Comparison of ENCODE assay signal across 10 mouse cellular contexts in genomic region chr10:80014484-80015290, GRCm38 (mm10). TPM values are rescaled to one million over a fixed set of nuclear protein-coding genes. Genes with fewer than 3 reads are reported as not detected.
DNase-seq lines count a peak whose midpoint lies in the region; ATAC-seq and TF ChIP-seq lines count a peak whose summit lies in the region.
"Had no signal": no experiment of that assay in that cellular context is flagged by ENCODE, and none has a peak within 500 bp of the region (broad histone marks: within the 10 kb centered on the region; RNA-seq: fewer than 3 reads in every experiment).

No protein-coding gene starts in this region.

- WGBS in large intestine, adult 2 months = 27% methylated on average over 28 of the region's 28 CpGs

- peaks cover 6% of the 10 kb centered on the region; the same call in 1 of the 2 replicates for H3K36me3 ChIP-seq in ES-E14 (ENCODE audit: control insufficient read depth, insufficient read depth, low read length, poor library complexity, severe bottlenecking)

- H3K4me3 ChIP-seq in layer of hippocampus, adult 2 months = no peak overlapping the region
- H3K4me3 ChIP-seq in ES-E14 (ENCODE audit: insufficient read depth in 1 of 2, low read depth in 1 of 2, low read length in 2 of 2, poor library complexity in 1 of 2, severe bottlenecking in 1 of 2) = peak overlapping the region; percentile 22 to 36; a peak in 2 of 4 replicates
- H3K4me3 ChIP-seq: forebrain, embryonic 12.5 days had no signal

- H3K9ac ChIP-seq in ES-E14 (ENCODE audit: insufficient read depth, low read depth, low read length, poor library complexity, severe bottlenecking) = no peak overlapping the region
- H3K9ac ChIP-seq: forebrain, embryonic 12.5 days had no signal

- H3K27ac ChIP-seq in layer of hippocampus, adult 2 months = no peak overlapping the region
- H3K27ac ChIP-seq in ES-E14 (ENCODE audit: insufficient read depth, low read depth, low read length, poor library complexity, severe bottlenecking) = no peak overlapping the region
- H3K27ac ChIP-seq: forebrain, embryonic 12.5 days had no signal

- DNase-seq in layer of hippocampus, adult 2 months (ENCODE audit: low spot score in 2 of 2) = no peak
- DNase-seq in layer of hippocampus, adult 8-10 months (ENCODE audit: low spot score in 2 of 2) = no peak
- DNase-seq in ES-E14 (ENCODE audit: low read depth, low spot score) = no peak
- DNase-seq in large intestine, adult 2 months (ENCODE audit: low read depth, low spot score) = peak; percentile 89
- peak; percentile 64 to 78 for DNase-seq in lung, postnatal 4 days
- no peak for DNase-seq in urinary bladder, adult 18-20 months (ENCODE audit: low spot score in 2 of 2)
- DNase-seq: cerebellum, adult 9-10 months had no signal

- in situ Hi-C loops in ES-E14 (cut with MboI; ENCODE audit: low sequenced_read_pairs in 2 of 2, unreplicated experiment in 2 of 2) = no loop called here

- no peak for ATAC-seq in erythroid progenitor cell, adult 5-6 weeks (replicated peaks; ENCODE audit: low FRiP score, poor library complexity, severe bottlenecking)
- ATAC-seq in erythroblast, adult 5-6 weeks (replicated peaks; ENCODE audit: low FRiP score, poor library complexity, severe bottlenecking) = no peak

- TF ChIP-seq CTCF in layer of hippocampus, adult 2 months (conservative IDR thresholded peaks at IDR 0.05) = peak; percentile 39

- peaks cover 5 to 28% of the 10 kb centered on the region in 2 experiments for H3K4me1 ChIP-seq in ES-E14 (ENCODE audit: control insufficient read depth in 2 of 2, insufficient read depth in 2 of 2, low read length in 2 of 2, poor library complexity in 1 of 2)

- no peaks in the 10 kb centered on the region for H3K9me3 ChIP-seq in ES-E14 (ENCODE audit: control insufficient read depth, insufficient read depth, low read depth, low read length)

TF ChIP-seq in ES-E14, 5 proteins besides CTCF, POLR2A, EP300 and RAD21:
- TF ChIP-seq ZC3H11A (IDR thresholded peaks at IDR 0.05; ENCODE audit: borderline replicate concordance, low read depth, low read length) (no peak), HCFC1 (IDR thresholded peaks at IDR 0.05; ENCODE audit: borderline replicate concordance, insufficient read depth, low read length) (no peak), ZNF384 (IDR thresholded peaks at IDR 0.05; ENCODE audit: low read depth, low read length) (no peak), MAFK (IDR thresholded peaks at IDR 0.05; ENCODE audit: insufficient read depth, low read depth, low read length) (no peak), CHD2 (IDR thresholded peaks at IDR 0.05; ENCODE audit: low read depth, low read length) (no peak)
TF ChIP-seq in ES-E14: peak in this region for 0.

RNA-seq across cellular contexts. Expression of gene Arhgap45, which starts 1.8 kb away (rescaled TPM):
- total RNA-seq in layer of hippocampus, adult 2 months (2021) = 1 to 10 TPM; 3.7 to 4.4 TPM
- 10 to 100 TPM in 2 of 4 experiments, 1 to 10 TPM in 2; 2.8 to 14.1 (median 8.2) TPM for total RNA-seq in layer of hippocampus, adult 8-10 months (2022)
- total RNA-seq in ES-E14 (2012; rRNA removed) = 17.0 and 20.9 TPM in 2 replicates
- polyA plus RNA-seq in large intestine, adult 2 months (2012; rRNA removed) = 33.5 and 42.4 TPM in 2 replicates
- total RNA-seq in erythroid progenitor cell, adult 5-6 weeks (2015; ENCODE audit: low replicate concordance) = 23.4 and 23.9 TPM in 2 replicates
- total RNA-seq in erythroid progenitor cell, adult 5-6 weeks (2017; ENCODE audit: low replicate concordance) = 16.0 and 28.8 TPM in 2 replicates
- total RNA-seq in erythroblast, adult 5-6 weeks (2015; ENCODE audit: low replicate concordance) = 23.1 and 31.6 TPM in 2 replicates
- 28.6 and 35.8 TPM in 2 replicates for total RNA-seq in erythroblast, adult 5-6 weeks (2017; ENCODE audit: low replicate concordance)

RNA-seq across cellular contexts. Expression of gene Abca7, which starts 18.4 kb away (rescaled TPM):
- 10 to 100 TPM; 10.7 to 11.0 TPM for total RNA-seq in layer of hippocampus, adult 2 months (2021)
- total RNA-seq in layer of hippocampus, adult 8-10 months (2022) = 10 to 100 TPM; 12.4 to 13.6 (median 13.3) TPM
- 8.8 and 18.9 TPM in 2 replicates for total RNA-seq in ES-E14 (2012; rRNA removed)
- polyA plus RNA-seq in large intestine, adult 2 months (2012; rRNA removed) = 17.3 and 24.5 TPM in 2 replicates
- 44.0 and 58.4 TPM in 2 replicates for total RNA-seq in erythroid progenitor cell, adult 5-6 weeks (2015; ENCODE audit: low replicate concordance)
- total RNA-seq in erythroid progenitor cell, adult 5-6 weeks (2017; ENCODE audit: low replicate concordance) = 58.6 and 71.8 TPM in 2 replicates
- 14.4 and 18.2 TPM in 2 replicates for total RNA-seq in erythroblast, adult 5-6 weeks (2015; ENCODE audit: low replicate concordance)
- total RNA-seq in erythroblast, adult 5-6 weeks (2017; ENCODE audit: low replicate concordance) = 19.4 and 27.7 TPM in 2 replicates

RNA-seq across cellular contexts. Expression of gene Polr2e, which starts 24.9 kb away (rescaled TPM):
- total RNA-seq in layer of hippocampus, adult 2 months (2021) = 10 to 100 TPM; 77.8 to 79.1 TPM
- total RNA-seq in layer of hippocampus, adult 8-10 months (2022) = 10 to 100 TPM; 64.2 to 86.7 (median 75.4) TPM
- total RNA-seq in ES-E14 (2012; rRNA removed) = 266 and 293 TPM in 2 replicates
- polyA plus RNA-seq in large intestine, adult 2 months (2012; rRNA removed) = 146 and 172 TPM in 2 replicates
- total RNA-seq in erythroid progenitor cell, adult 5-6 weeks (2015; ENCODE audit: low replicate concordance) = 18.4 and 20.5 TPM in 2 replicates
- 14.6 and 28.4 TPM in 2 replicates for total RNA-seq in erythroid progenitor cell, adult 5-6 weeks (2017; ENCODE audit: low replicate concordance)
- total RNA-seq in erythroblast, adult 5-6 weeks (2015; ENCODE audit: low replicate concordance) = 23.6 and 33.4 TPM in 2 replicates
- 4.5 and 9.9 TPM in 2 replicates for total RNA-seq in erythroblast, adult 5-6 weeks (2017; ENCODE audit: low replicate concordance)

RNA-seq across cellular contexts. Expression of gene Cnn2, which starts 26.3 kb away (rescaled TPM):
- total RNA-seq in layer of hippocampus, adult 2 months (2021) = 1 to 10 TPM; 5.4 to 5.6 TPM
- 1 to 10 TPM; 5.3 to 9.8 (median 6.6) TPM for total RNA-seq in layer of hippocampus, adult 8-10 months (2022)
- 94.1 and 159 TPM in 2 replicates for total RNA-seq in ES-E14 (2012; rRNA removed)
- 49.1 and 56.1 TPM in 2 replicates for polyA plus RNA-seq in large intestine, adult 2 months (2012; rRNA removed)
- total RNA-seq in erythroid progenitor cell, adult 5-6 weeks (2015; ENCODE audit: low replicate concordance) = 20.1 and 39.6 TPM in 2 replicates
- total RNA-seq in erythroid progenitor cell, adult 5-6 weeks (2017; ENCODE audit: low replicate concordance) = 18.2 and 26.3 TPM in 2 replicates
- total RNA-seq in erythroblast, adult 5-6 weeks (2015; ENCODE audit: low replicate concordance) = 33.8 and 46.6 TPM in 2 replicates
- 30.0 and 73.0 TPM in 2 replicates for total RNA-seq in erythroblast, adult 5-6 weeks (2017; ENCODE audit: low replicate concordance)

RNA-seq across cellular contexts. Expression of gene Tmem259, which starts 30.6 kb away (rescaled TPM):
- 100 to 1,000 TPM; 124 TPM for total RNA-seq in layer of hippocampus, adult 2 months (2021)
- total RNA-seq in layer of hippocampus, adult 8-10 months (2022) = 100 to 1,000 TPM; 111 to 119 (median 116) TPM
- total RNA-seq in ES-E14 (2012; rRNA removed) = 127 and 220 TPM in 2 replicates
- polyA plus RNA-seq in large intestine, adult 2 months (2012; rRNA removed) = 194 and 223 TPM in 2 replicates
- 57.0 and 78.9 TPM in 2 replicates for total RNA-seq in erythroid progenitor cell, adult 5-6 weeks (2015; ENCODE audit: low replicate concordance)
- total RNA-seq in erythroid progenitor cell, adult 5-6 weeks (2017; ENCODE audit: low replicate concordance) = 49.2 and 51.1 TPM in 2 replicates
- 13.6 and 29.6 TPM in 2 replicates for total RNA-seq in erythroblast, adult 5-6 weeks (2015; ENCODE audit: low replicate concordance)
- total RNA-seq in erythroblast, adult 5-6 weeks (2017; ENCODE audit: low replicate concordance) = 12.8 and 22.6 TPM in 2 replicates

Comparison
In these comparisons a context has a peak if more than half of its experiments do, and no peak if none do; other contexts are left out.
1. DNase-seq: peak in large intestine, adult 2 months (single experiment) and lung, postnatal 4 days (2 of 2); none in layer of hippocampus, adult 2 months (0 of 2), layer of hippocampus, adult 8-10 months (0 of 2), ES-E14 (single experiment) and urinary bladder, adult 18-20 months (0 of 2).